Mouse (Mus musculus) ovary, adult 18-20 months (tissue): ENCODE data around the gene Hirip3.

Experiments
- DNase-seq: peaks from one replicate; pipeline ENCODE4 v3.0.0; 2022; ENCODE audit warnings: low spot score, mixed read lengths

Hirip3 gene

DNA sequence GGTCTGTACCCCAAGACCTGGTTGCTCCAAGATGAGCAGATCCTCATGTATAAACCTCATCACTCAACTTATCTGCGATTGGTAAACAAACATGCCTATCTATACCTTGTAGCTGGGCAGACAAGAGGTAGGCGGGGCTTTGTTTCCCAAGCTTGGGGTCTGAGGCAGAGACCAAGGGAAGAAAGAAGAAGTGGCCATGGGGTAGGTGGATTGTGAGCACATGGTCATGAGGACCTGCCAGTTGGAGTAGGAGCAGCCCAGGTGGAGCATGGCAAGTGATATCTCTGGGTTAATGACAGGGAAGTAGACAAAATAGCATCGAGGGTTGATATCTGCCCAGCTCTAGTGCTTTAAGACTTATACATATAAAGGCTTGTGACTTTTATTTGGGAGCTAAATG lies 53.1 kb downstream of the Hirip3 start:
- DNase-seq, result no peak
